Mouse (Mus musculus) liver, embryonic 11.5 days (tissue): Measurements from ENCODE around the gene Ccdc151. TPM values are rescaled to one million over a fixed set of nuclear protein-coding genes. Genes with fewer than 3 reads are reported as not detected.
A peak's percentile ranks its signal among the peaks of the same experiment; 100 is the strongest.

Experiments used
- ATAC-seq: fragments of 200-750 bp; cut with Nextera tagmentation; replicated peaks from 2 replicates; pipeline ENCODE4 v1.8.0; 2017; ENCODE audit warnings: moderate number of reproducible peaks, mild to moderate bottlenecking, moderate TSS enrichment, moderate library complexity; ENCODE audit not compliant: low FRiP score
- DNase-seq: peaks from one replicate; pipeline ENCODE4 v3.0.0-alpha.2; 2017; ENCODE audit warnings: low spot score
- H3K27ac ChIP-seq: fragments of 300-500 bp; sonication (generic); 2 replicates; pipeline ENCODE4 v1.5.1; 2014; ENCODE audit warnings: mild to moderate bottlenecking, low read depth, low read length, control low read depth
- H3K27me3 ChIP-seq: fragments of 300-500 bp; sonication (generic); replicated peaks from 2 replicates; pipeline ENCODE4 v1.6.1; 2014; ENCODE audit warnings: low read length, mixed read lengths; ENCODE audit not compliant: control insufficient read depth, insufficient read depth
- H3K36me3 ChIP-seq: fragments of 300-500 bp; sonication (generic); 2 replicates; pipeline ENCODE4 v1.6.1; 2014; ENCODE audit warnings: mild to moderate bottlenecking, low read length, moderate library complexity, mixed read lengths; ENCODE audit not compliant: control insufficient read depth, insufficient read depth
- H3K4me1 ChIP-seq: fragments of 300-500 bp; sonication (generic); replicated peaks from 2 replicates; pipeline ENCODE4 v1.6.1; 2014; ENCODE audit warnings: low read length, mixed read lengths; ENCODE audit not compliant: control insufficient read depth, insufficient read depth
- H3K4me2 ChIP-seq: fragments of 300-500 bp; sonication (generic); 2 replicates; pipeline ENCODE4 v1.6.1; 2014; ENCODE audit warnings: mild to moderate bottlenecking, control low read depth, moderate library complexity
- H3K4me3 ChIP-seq: fragments of 300-500 bp; sonication (generic); 2 replicates; pipeline ENCODE4 v1.5.1; 2014; ENCODE audit warnings: low read depth, low read length, control low read depth
- H3K9ac ChIP-seq: fragments of 300-500 bp; sonication (generic); 2 replicates; pipeline ENCODE4 v1.6.1; 2014; ENCODE audit warnings: low read depth, low read length, control low read depth
- H3K9me3 ChIP-seq: fragments of 300-500 bp; sonication (generic); 2 replicates; pipeline ENCODE4 v1.6.1; 2016; ENCODE audit warnings: low read length, inconsistent platforms, mixed read lengths; ENCODE audit not compliant: control insufficient read depth
- WGBS: fragments of 180-500 bp; shearing (Covaris S2); extraction: QIAGEN DNeasy Blood & Tissue Kit; methylation state at CpG from one replicate; pipeline ENCODE4 v1.1.7; 2014; 5-methylcytosine and 5-hydroxymethylcytosine counted together
- polyA plus RNA-seq: library from polyadenylated mRNA; unstranded; fragments of >200 nt; fragmentation: Nextera tagmentation; extraction: Ambion mirVana; gene quantifications from 2 replicates; pipeline ENCODE4 v1.2.1, GENCODE M21; 2014

Gene Ccdc151
- polyA plus RNA-seq, 1 experiment from 2014 or later, result 0.23 TPM

DNA sequence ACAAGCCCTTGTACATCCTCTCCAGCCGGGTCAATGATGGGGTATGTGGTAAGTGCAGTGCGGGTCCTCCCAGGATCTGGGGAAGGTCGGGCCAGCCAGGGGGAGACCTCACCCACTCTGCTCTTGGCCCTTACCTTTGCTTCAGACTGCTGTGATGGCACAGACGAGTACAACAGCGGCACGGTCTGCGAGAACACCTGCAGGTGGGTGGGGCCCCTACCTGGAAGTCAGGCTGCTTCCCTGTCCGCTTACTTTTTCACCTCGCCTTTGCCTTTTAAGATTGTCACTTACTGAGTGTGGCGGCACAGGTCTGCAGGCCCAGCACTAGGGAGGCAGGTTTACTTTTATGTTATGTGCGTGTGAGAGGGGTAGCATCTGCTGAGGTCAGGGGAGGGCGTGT is 2.1 kb upstream of the Ccdc151 start:
- WGBS, result 93% methylated on average over 12 of the region's 12 CpGs
- Histone ChIP-seq H3K4me2 (no peak overlapping the region; the same call in none of the 2 replicates), H3K4me3 (no peak overlapping the region)

DNA sequence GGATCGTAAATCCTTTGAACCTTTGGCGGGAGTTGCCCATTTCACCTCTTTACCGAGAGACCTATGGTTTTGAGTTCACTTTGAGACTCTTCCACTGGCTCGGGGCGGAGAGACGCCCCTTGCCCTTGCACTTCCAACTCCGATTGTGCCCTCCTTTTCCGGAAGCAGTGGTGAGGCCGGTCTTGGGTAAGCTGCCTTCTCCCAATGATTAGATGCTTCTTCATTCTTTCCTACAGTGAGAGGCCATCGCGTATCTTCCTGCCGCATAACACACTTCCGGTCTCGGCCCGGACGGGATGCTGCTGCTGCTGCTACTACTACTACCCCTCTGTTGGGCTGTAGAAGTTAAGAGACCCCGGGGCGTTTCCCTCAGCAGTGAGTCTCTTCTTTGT is 725 bp upstream of the Ccdc151 start:
- H3K36me3 ChIP-seq, result peaks cover 27% of the 10 kb centered on the region
- no peaks in the 10 kb centered on the region for H3K9me3 ChIP-seq
- peak overlapping the region; percentile 60 for H3K4me3 ChIP-seq
- H3K9ac ChIP-seq, result peak overlapping the region; percentile 70
- H3K4me2 ChIP-seq, result peak overlapping the region; percentile 87
- ATAC-seq (peak; percentile 23), DNase-seq (no peak)
- peaks cover 3% of the 10 kb centered on the region; the same call in 1 of the 2 replicates for H3K27me3 ChIP-seq
- H3K4me1 ChIP-seq, result peaks cover 18% of the 10 kb centered on the region
- peak overlapping the region; percentile 72 for H3K27ac ChIP-seq
- under 1% methylated on average over 18 of the region's 18 CpGs for WGBS

More for the DNA sequence above, 2.1 kb upstream of the Ccdc151 start:
- no peaks in the 10 kb centered on the region for H3K27me3 ChIP-seq
- peaks cover 39% of the 10 kb centered on the region for H3K36me3 ChIP-seq
- H3K9ac ChIP-seq, result no peak overlapping the region; the same call in 1 of the 2 replicates
- H3K9me3 ChIP-seq, result no peaks in the 10 kb centered on the region
- ATAC-seq (no peak), DNase-seq (no peak)
- peaks cover 18% of the 10 kb centered on the region for H3K4me1 ChIP-seq
- H3K27ac ChIP-seq, result no peak overlapping the region

DNA sequence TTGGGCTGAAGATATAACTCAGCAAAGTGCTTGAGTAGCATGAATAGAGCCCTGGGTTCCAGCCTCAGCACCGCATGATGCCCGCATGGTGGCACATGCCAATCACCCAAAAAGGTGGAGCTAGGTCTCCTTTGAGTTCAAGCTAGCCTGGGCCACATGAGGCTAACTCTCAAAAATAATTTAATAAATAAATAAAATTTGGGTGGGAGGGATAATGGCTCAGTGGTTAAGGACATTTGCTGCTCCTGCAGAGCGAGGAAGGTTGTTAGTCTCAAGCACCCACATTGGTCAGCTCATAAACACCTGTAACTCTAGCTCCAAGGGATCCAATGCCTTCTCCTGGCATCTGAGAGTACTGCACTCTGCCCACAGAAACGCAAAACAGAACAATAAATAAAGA is 801 bp downstream of the Ccdc151 start:
- Histone ChIP-seq H3K4me1 (peaks cover 18% of the 10 kb centered on the region), H3K9me3 (no peaks in the 10 kb centered on the region), H3K27me3 (peaks cover 7% of the 10 kb centered on the region), H3K36me3 (peaks cover 19% of the 10 kb centered on the region; the same call in 1 of the 2 replicates), H3K4me2 (no peak overlapping the region), H3K9ac (no peak overlapping the region), H3K27ac (no peak overlapping the region), H3K4me3 (no peak overlapping the region)
- WGBS, result 79% methylated on average over 4 of the region's 4 CpGs
- no peak for ATAC-seq
- no peak for DNase-seq

DNA sequence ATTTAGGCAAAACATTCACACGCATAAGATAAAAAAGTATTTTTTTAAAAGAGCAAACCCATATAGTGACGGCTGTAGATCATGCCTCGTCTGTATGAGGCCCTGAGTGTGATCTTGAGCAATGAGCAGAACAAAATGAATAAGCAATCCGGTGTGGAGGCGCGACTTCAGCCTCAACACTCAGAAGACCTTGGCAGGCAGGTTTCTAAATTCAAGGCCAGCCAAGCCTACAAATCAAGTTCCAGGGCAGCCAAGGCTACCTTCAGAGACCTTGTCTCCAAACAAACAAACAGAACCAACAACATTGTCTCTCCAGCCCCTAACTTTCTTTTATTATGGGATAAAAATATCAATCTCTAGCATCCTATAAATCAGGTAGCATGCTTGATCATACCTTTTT is 2.1 kb downstream of the Ccdc151 start:
- peaks cover 18% of the 10 kb centered on the region for H3K4me1 ChIP-seq
- no peak overlapping the region for H3K4me2 ChIP-seq
- no peak overlapping the region for H3K4me3 ChIP-seq
- H3K36me3 ChIP-seq, result peaks cover 7% of the 10 kb centered on the region; the same call in 1 of the 2 replicates
- ATAC-seq (no peak), DNase-seq (no peak)
- no peaks in the 10 kb centered on the region; the same call in 1 of the 2 replicates for H3K9me3 ChIP-seq
- 82% methylated on average over 6 of the region's 6 CpGs for WGBS
- H3K27ac ChIP-seq, result no peak overlapping the region
- no peak overlapping the region for H3K9ac ChIP-seq
- peaks cover 7% of the 10 kb centered on the region for H3K27me3 ChIP-seq

DNA sequence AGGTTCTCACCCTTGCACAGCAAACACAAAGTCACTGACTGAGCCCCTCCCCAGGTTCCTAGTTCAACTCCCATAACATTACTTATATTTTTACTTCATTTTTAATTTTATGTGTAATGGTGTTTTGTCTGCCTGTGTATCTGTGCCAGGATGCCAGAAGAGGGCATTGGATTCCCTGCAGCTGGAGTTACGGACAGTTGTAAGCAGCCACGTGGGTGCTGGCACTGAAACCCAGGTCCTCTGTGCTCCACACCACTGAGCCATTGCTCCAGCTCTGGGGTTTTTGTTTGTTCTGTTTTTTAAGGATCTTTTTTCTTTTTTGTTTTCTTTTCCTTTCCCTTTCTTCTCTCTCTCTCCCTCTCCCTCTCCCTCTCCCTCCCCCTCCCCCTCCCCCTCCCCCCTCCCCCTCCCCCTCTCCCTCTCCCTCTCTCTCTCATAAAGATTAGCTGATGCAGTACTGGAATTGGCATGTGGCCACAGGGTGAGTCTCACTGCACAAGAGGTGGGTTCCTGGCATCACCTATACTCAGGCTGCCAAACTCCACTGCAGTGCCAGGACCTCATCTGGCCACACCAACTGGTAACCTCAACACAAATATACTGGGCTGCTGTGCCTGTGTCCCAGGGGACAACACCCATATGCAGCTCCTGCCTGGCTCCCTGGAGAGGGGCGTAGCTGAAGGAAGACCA is 6.1 kb downstream of the Ccdc151 start:
- Histone ChIP-seq H3K4me1 (no peaks in the 10 kb centered on the region), H3K4me3 (no peak overlapping the region), H3K36me3 (no peaks in the 10 kb centered on the region), H3K9ac (no peak overlapping the region), H3K27me3 (peaks cover 35% of the 10 kb centered on the region), H3K9me3 (no peaks in the 10 kb centered on the region; the same call in 1 of the 2 replicates), H3K27ac (no peak overlapping the region), H3K4me2 (no peak overlapping the region)
- 78% methylated on average over 3 of the region's 3 CpGs for WGBS
- ATAC-seq (no peak), DNase-seq (no peak)

DNA sequence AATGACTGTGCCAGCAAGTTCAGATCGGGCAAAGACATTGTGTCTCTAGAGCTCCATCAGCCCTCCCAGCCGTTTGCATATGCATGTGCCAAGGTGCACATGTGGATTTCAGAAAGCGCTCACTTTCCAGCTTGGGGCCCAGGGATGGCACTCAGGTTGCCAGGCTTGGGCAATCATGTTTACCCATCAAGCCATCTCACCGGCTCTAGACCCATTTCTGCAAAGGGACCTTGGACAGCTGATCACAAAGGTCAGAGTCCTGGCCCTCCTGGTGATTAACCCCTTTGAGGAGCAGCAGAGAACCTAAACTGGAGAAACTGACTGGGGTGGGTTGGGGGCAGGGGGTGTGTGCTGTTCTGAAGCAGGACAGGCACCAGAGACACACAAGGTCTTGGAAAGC is 10.2 kb downstream of the Ccdc151 start:
- no peak overlapping the region for H3K4me3 ChIP-seq

DNA sequence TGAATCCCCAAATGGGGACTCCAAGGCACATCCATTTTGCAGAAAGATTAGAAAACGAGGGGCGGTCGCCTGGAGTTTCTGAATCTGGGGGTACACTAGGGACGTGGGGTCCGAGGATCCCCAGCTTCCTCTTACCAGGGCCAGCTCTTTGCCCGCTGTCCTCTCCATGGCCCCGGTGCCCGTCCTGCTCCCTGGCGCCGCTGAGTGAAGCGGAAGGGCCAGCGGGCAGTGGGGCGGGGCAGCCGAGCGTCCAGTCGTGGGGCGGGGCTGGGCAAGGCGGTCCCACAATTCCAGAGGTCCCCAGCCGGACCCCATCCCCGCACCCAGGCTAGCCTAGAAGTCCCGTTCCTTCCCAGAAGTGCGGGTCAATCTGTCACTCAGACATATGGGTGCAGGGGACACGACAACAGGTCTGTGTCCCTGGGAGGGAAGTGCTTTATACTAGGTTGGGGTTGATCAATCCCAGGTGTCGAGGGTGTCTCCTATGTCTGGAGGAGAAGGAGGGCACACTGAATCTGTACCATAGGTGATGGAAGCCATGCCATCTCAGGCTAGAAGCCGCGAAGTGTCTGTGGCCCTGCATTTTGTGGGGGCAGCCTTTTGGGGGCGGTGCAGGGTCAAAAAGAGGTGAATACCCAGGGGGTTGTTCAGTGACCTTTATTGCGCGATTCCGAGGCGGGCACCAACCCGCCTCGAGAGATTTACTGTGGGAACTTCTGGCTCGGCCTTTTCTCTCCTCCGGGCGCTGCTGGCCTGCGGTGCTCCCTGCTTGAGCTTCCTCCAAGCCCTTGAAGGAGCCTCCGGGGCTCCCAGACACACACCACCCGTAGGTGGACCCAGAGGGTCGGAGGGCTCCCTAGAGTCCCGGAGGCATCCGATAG is 13.0 kb downstream of the Ccdc151 start, which contains the start of gene Rgl3:
Gene Rgl3, minus strand, starts transcription at position 217 of the 881 bp plus-strand sequence.
- Histone ChIP-seq H3K9me3 (no peaks in the 10 kb centered on the region), H3K9ac (no peak within 1 kb of the TSS), H3K36me3 (no peaks in the 10 kb centered on the region), H3K27me3 (peaks cover 94% of the 10 kb centered on the region), H3K4me3 (peak within 1 kb of the TSS; percentile 49), H3K4me2 (peak within 1 kb of the TSS; percentile 67), H3K4me1 (peaks cover 10% of the 10 kb centered on the region; the same call in 1 of the 2 replicates), H3K27ac (no peak within 1 kb of the TSS)
- no peak for DNase-seq
- no peak for ATAC-seq
- WGBS, result 3% methylated on average over 42 of the region's 42 CpGs

More for the DNA sequence above, 10.2 kb downstream of the Ccdc151 start:
- ATAC-seq, result no peak
- Histone ChIP-seq H3K4me2 (no peak overlapping the region), H3K27me3 (peaks cover 69% of the 10 kb centered on the region), H3K27ac (no peak overlapping the region), H3K9ac (no peak overlapping the region), H3K36me3 (no peaks in the 10 kb centered on the region), H3K4me1 (peaks cover 10% of the 10 kb centered on the region; the same call in 1 of the 2 replicates), H3K9me3 (no peaks in the 10 kb centered on the region; the same call in 1 of the 2 replicates)
- WGBS, result 73% methylated on average over 4 of the region's 4 CpGs
- no peak for DNase-seq

DNA sequence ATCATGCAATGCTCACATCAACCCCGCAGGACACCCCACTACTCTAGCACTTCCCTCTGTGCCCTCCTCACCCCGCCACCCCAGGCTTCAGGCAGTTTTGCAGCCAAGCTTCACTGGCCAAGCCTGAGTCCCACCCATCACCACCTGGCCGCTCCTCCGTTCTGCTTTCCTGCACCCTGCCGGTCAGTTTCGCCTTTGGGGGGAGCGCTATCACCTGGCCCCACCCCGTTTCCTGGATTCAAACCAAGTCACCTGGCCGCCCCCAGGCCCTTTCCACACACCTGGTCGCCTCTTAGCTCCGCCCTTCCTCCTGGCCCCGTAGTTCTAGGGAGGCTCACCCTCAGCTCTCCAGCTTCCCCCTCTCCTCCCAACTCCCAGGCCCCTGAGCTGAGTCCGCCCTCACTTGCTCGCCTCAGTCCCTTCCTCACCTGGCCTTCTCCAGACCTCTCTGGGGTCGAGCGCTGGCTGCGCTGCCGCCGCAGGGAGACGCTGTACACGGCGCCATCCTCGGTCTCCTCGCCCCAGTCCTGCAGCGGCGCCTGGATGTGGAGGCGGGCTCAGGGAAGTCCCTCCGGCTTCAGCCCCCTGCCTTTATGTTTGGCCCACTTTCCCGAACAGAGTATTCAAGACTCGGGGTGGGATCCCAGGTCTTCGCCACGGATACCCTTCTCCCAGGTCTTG is 13.9 kb downstream of the Ccdc151 start:
- Histone ChIP-seq H3K4me2 (peak overlapping the region; percentile 67), H3K9ac (no peak overlapping the region), H3K9me3 (no peaks in the 10 kb centered on the region), H3K27ac (no peak overlapping the region), H3K36me3 (no peaks in the 10 kb centered on the region), H3K4me1 (peaks cover 10% of the 10 kb centered on the region; the same call in 1 of the 2 replicates), H3K4me3 (peak overlapping the region; percentile 49), H3K27me3 (peaks cover 95% of the 10 kb centered on the region)
- WGBS, result 1% methylated on average over 32 of the region's 32 CpGs
- DNase-seq, result no peak
- no peak for ATAC-seq
